Mouse (Mus musculus): ENCODE measurements around the gene Smtnl2.

GRCm38 (mm10) chr11:72361385-72362346 lies 49.8 kb downstream of the Smtnl2 start:
- TF ChIP-seq CTCF (IDR thresholded peaks at IDR 0.05; ENCODE audit: low read depth), result no peak
- no peak for TF ChIP-seq EP300 (optimal IDR thresholded peaks at IDR 0.05)
